Mouse (Mus musculus) lung, embryonic 15.5 days (tissue): ENCODE data around the gene Tmtc3. TPM values are rescaled to one million over a fixed set of nuclear protein-coding genes. Genes with fewer than 3 reads are reported as not detected.
"Not testable (repeated sequence)": the region's sequence is repeated elsewhere in the genome, so short reads cannot be mapped to it uniquely, and the experiment has no call there.

Source experiments
- ATAC-seq: fragments of 200-750 bp; cut with Nextera tagmentation; 2 replicates; pipeline ENCODE4 v1.8.0; 2017; ENCODE audit warnings: moderate number of reproducible peaks, borderline replicate concordance; ENCODE audit not compliant: low FRiP score, low TSS enrichment; ENCODE audit errors: extremely low read depth
- H3K27ac ChIP-seq: fragments of 300-500 bp; sonication (generic); 2 replicates; pipeline ENCODE4 v1.5.1; 2015; ENCODE audit warnings: moderate library complexity, mild to moderate bottlenecking, inconsistent platforms
- H3K27me3 ChIP-seq: fragments of 300-500 bp; sonication (generic); 2 replicates; pipeline ENCODE4 v1.6.1; 2015; ENCODE audit warnings: inconsistent platforms
- H3K36me3 ChIP-seq: fragments of 300-500 bp; sonication (generic); 2 replicates; pipeline ENCODE4 v1.6.1; 2015; ENCODE audit warnings: inconsistent platforms
- H3K4me1 ChIP-seq: fragments of 300-500 bp; sonication (generic); 2 replicates; pipeline ENCODE4 v1.6.1; 2015; ENCODE audit warnings: inconsistent platforms
- H3K4me2 ChIP-seq: fragments of 300-500 bp; sonication (generic); 2 replicates; pipeline ENCODE4 v1.6.1; 2015; ENCODE audit warnings: inconsistent platforms, mild to moderate bottlenecking, moderate library complexity
- H3K4me3 ChIP-seq: fragments of 300-500 bp; sonication (generic); 2 replicates; pipeline ENCODE4 v1.5.1; 2015; ENCODE audit warnings: mild to moderate bottlenecking, inconsistent platforms
- H3K9ac ChIP-seq: fragments of 300-500 bp; sonication (generic); 2 replicates; pipeline ENCODE4 v1.6.1; 2015; ENCODE audit warnings: inconsistent platforms
- H3K9me3 ChIP-seq: fragments of 300-500 bp; sonication (generic); 2 replicates; pipeline ENCODE4 v1.6.1; 2016; ENCODE audit warnings: inconsistent platforms
- WGBS: fragments of 180-500 bp; shearing (Covaris S2); methylation state at CpG from one replicate; pipeline ENCODE4 v1.1.7; 2015; 5-methylcytosine and 5-hydroxymethylcytosine counted together
- polyA plus RNA-seq: library from polyadenylated mRNA; unstranded; fragments of >200 nt; fragmentation: Nextera tagmentation; extraction: Ambion mirVana; gene quantifications from 2 replicates; pipeline ENCODE4 v1.2.1, GENCODE M21; 2015

Tmtc3 gene
- polyA plus RNA-seq, 1 experiment from 2014 or later, result 26.6 TPM

DNA sequence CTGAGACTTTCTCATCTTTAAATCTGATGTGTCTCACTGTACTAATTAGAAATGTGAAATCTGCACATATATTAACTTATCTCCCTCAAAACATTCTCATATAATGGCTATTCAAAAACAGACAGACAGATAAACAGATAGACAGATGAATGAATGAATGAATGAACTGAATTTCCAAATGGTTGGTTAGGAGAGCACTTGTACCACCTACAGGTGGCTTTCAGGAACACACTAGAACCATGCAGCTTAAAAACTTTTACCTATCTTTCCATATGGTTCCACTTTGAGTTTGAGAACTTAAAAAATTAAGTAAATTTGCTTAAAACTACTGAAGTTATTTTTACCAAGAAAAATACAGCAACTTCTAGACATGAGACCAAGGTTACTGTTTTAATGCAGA is 37.8 kb downstream of the Tmtc3 start:
- ATAC-seq, result no peak
- Histone ChIP-seq H3K9me3 (no peaks in the 10 kb centered on the region), H3K27ac (no peak overlapping the region), H3K4me2 (no peak overlapping the region), H3K27me3 (no peaks in the 10 kb centered on the region), H3K4me1 (no peaks in the 10 kb centered on the region), H3K4me3 (no peak overlapping the region), H3K9ac (no peak overlapping the region), H3K36me3 (peaks cover 14% of the 10 kb centered on the region; the same call in 1 of the 2 replicates)

GRCm38 (mm10) chr10:100427592-100427991 is 59.6 kb downstream of the Tmtc3 start:
- Histone ChIP-seq H3K9me3 (no peaks in the 10 kb centered on the region), H3K36me3 (no peaks in the 10 kb centered on the region), H3K27me3 (no peaks in the 10 kb centered on the region), H3K4me2 (no peak overlapping the region), H3K4me3 (no peak overlapping the region), H3K9ac (no peak overlapping the region), H3K4me1 (no peaks in the 10 kb centered on the region), H3K27ac (no peak overlapping the region)
- no peak for ATAC-seq
- WGBS, result 58% methylated on average over 2 of the region's 2 CpGs

- Histone ChIP-seq H3K4me3 (no peak overlapping the region), H3K9ac (no peak overlapping the region), H3K4me1 (no peaks in the 10 kb centered on the region), H3K4me2 (no peak overlapping the region), H3K36me3 (no peaks in the 10 kb centered on the region), H3K27ac (no peak overlapping the region), H3K27me3 (no peaks in the 10 kb centered on the region), H3K9me3 (no peaks in the 10 kb centered on the region)
- 80% methylated on average over 7 of the region's 7 CpGs for WGBS
- no peak for ATAC-seq
Observed at GRCm38 (mm10) chr10:100415566-100415965, 71.6 kb downstream of the Tmtc3 start.

DNA sequence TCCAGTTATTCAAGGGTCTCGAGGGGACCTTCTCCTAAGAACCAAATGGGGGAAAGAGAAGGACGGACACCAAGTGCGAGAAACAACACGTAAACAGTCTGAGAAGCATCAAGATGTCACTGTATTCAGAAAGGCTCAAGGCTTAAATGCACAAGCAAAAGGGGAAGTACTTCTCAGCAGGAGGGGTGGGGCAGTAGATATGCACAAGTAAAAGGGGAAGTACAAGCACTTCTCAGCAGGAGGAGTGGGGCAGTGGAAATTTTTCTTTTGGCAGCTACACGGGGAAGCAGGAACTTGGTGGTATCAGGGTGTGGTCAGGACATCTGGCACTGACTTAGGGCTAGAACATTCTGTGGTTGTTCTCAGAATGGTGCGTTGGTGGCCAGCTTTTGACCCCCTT is 84.8 kb downstream of the Tmtc3 start:
- H3K4me3 ChIP-seq, H3K9me3 ChIP-seq, ATAC-seq, H3K4me1 ChIP-seq, H3K9ac ChIP-seq, H3K27me3 ChIP-seq, H3K27ac ChIP-seq, H3K36me3 ChIP-seq, H3K4me2 ChIP-seq: not testable (repeated sequence)
- 82% methylated on average over 6 of the region's 6 CpGs for WGBS

Other genes with a start within 250 kb of the Tmtc3 start
- gene Gm4301, start 151.7 kb downstream of the Tmtc3 start, polyA plus RNA-seq, result not detected in 2 replicates
- gene Gm4302, start 146.5 kb downstream of the Tmtc3 start, polyA plus RNA-seq, result not detected in 2 replicates
- not detected in 2 replicates for gene Gm4303, start 141.4 kb downstream of the Tmtc3 start, polyA plus RNA-seq
- gene Gm4305, start 136.3 kb downstream of the Tmtc3 start, polyA plus RNA-seq, result not detected in 2 replicates
- not detected in 2 replicates for gene Gm4307, start 126.0 kb downstream of the Tmtc3 start, polyA plus RNA-seq
- not detected in 2 replicates for gene Gm4312, start 104.8 kb downstream of the Tmtc3 start, polyA plus RNA-seq
- gene Cep290, start 208 bp upstream of the Tmtc3 start, polyA plus RNA-seq, result 5.5 and 5.8 TPM in 2 replicates
- 7.4 and 7.7 TPM in 2 replicates for gene 4930430F08Rik, start 103.1 kb upstream of the Tmtc3 start, polyA plus RNA-seq
- gene 1700017N19Rik, start 103.1 kb upstream of the Tmtc3 start, polyA plus RNA-seq, result not detected in 2 replicates